Mouse (Mus musculus): ENCODE results near the gene Gm20388.

DNA sequence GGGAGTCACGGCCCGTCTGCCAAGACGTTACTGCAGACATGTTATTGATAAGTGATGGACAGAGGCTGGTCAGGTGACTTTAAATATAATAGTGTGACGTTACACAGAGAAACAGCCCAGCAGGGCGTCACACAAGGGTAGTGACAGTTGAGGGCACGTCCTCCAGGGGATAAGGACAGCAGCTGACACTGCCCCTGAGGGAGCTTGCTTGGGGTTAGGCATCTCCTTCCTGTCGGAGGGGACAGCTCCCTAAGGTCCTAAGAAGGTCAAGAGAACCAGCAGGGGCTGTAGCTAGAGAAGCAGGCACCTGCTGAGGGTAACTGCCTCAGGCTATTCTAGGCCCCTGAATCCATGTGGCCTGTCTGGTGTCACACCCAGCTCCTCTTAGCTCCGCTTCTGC, 660.9 kb downstream of the Gm20388 start:
- TF ChIP-seq CTCF (IDR thresholded peaks at IDR 0.05; ENCODE audit: borderline replicate concordance, insufficient read depth, low read depth, low read length): no peak
- TF ChIP-seq POLR2A (IDR thresholded peaks at IDR 0.05; ENCODE audit: borderline replicate concordance, insufficient read depth, low read length): no peak
